Mouse (Mus musculus) cerebellum, adult 11-12 months (tissue): ENCODE measurements at regions not wholly inside any gene's neighbourhood (a gene's known extent, or its start where the extent isn't known, plus 50 kb on each side); places are given as distances from the start of the nearest gene placed in this dataset.

ENCODE experiments used
- DNase-seq: peaks from one replicate; pipeline ENCODE4 v3.0.0; 2022

DNA sequence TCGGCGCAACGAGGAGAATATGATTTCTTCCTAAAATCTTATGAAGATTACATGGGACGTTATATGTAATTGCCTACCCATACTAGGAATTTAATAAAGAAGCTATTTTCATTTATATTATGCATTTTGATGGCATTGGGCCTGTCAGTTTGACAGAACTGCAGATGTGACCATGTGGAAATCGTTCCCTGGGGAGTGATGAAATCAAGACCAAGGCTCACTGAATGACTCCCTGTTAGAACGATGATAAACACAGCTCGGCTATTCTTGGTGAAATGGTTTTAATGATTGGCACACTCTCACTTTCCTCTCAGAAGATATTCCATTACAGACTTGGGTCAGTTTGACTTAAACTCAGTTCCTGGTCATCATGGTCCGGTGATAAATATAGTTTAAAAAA is 246.4 kb downstream of the Btg1 start:
- no peak for DNase-seq

DNA sequence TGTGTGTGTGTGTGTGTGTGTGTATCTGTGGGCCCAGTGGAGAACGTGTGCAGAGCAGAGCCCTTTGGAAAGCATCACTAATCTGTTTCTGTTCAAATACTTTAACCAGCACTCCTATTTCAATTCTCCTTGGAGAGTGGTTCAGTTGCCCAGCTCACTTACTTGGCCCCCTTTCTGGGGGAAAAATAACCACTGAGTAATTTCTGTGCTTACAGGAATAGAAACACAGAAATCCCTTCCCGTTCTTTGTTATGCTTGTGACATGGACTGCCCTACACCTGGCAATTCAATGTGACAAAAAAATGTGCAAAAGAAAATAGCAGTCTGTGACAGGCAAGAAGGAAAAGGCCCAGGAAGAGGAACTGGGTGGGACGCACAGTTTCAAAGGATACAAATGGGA is 249.7 kb downstream of the Btg1 start:
- DNase-seq: no peak

DNA sequence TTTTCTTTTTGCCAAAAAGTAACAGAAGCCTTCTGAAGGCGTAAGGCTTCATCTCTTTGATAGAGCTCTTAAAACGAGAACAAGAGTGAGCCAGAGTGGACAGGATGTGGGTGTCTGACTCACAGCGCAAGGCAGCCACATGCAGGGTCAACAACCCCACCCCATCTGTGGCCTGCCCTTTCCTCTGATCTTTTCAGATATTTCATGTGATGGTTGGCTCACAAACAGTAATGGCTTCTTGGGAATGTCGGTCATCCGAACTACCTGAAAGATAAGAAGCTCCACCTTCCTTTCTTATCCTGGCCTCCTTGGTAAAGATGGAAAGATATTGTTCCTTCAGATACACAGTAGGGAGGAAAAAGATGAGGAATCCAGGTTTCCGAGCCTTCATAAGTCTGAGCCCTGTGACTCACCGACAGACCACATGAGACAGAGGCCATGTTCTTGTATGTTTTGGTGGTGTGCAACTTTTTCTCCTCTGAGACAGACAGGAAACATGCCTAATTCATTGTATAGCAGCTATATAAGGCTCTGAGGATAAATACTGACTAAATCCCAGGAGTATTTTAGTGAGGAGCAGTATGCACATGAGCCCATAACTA is 254.9 kb downstream of the Btg1 start:
- DNase-seq: no peak

DNA sequence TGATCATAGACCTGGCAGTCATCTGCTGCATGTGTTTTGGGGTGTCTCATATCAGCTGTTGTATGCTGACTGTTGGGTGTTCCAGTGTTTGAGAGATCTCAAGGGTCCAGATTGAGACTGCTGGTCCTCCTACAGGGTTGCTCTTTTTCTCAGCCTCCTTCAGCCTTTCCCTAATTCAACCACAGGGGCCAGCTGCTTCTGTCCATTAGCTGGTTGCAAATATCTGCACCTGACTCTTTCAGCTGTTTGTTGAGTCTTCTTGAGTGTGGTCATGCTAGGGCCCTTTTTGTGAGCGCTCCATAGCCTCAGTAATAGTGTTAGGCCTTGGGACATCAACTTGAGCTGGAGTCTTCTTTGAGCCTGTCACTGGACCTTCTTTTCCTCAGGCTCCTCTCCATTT is 257.8 kb downstream of the Btg1 start:
- DNase-seq: no peak

DNA sequence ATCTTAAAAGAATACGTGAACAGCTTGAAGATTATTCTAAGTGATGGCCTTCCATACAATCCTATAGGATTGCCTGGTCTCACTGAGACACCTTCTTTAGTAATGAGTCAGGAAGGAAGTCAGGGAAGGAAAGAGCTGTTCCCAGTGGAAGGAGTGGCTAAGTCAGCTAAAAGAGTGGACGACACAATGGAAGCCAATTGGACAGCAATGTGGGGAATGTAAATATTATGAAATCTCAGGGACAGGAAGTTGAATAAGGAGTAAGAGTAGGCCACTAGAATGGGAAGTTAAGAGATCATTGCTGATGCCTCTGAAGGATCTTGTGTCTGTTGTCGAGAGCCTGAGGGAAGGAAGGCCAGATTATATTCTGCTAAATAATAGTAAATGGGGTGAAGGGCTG is 258.9 kb downstream of the Btg1 start:
- DNase-seq: no peak

DNA sequence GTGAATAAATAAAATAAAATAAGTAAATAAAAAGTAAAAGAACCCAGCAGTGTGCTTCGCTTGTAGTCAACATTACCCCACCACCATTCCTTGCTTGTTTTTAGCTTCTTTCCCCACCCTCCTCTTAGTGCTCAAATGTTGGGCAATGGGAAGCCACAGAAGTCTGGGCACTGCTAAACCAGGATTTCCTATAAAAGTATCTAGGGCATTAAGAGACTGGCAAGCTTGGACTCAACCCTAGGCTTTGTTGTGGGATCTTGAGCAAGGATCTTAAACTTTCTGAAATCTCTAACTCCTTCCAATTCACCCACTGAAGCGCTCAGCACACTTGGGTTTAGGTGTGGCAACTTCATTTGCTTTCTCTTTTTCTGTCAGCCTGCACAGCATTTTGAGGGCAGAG is 262.6 kb downstream of the Btg1 start:
- DNase-seq: no peak

DNA sequence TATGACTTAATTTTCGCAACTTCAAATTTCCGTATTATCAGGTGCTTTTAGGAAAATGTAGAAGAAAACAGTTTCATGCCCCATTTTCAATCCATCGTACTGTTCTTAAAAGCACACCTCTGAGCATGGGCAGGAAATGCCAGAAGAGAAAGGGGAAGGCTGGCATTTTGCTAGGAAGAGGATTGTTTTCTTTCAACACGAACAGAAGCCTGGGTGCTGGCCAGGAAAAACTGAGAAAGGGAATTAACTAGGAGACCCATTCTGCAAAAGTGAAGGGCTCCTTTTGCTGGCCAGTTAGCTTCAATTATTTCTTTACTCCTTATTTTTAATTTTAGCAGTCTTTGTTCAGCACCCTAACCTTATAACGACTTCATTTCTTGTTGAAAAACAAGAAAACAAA is 264.0 kb downstream of the Btg1 start:
- DNase-seq: no peak

DNA sequence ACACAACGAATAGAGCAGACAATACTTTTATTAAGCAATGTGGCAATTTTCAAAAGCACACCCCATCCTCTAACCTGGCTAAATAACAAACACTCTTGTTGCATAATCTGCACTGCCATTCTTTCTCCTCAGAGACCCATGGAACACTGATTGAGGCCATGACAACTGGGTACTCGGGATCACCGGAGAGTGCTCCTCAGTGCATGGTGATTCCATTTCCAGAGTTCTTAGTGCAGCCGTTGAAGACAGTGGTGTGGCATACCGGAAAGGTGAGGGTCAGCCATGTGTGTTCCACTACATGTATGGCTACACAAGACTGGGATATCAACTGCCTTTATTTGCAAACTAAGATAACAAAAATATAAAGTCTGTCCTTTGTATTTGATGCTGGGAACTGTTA is 264.4 kb downstream of the Btg1 start:
- DNase-seq: no peak

DNA sequence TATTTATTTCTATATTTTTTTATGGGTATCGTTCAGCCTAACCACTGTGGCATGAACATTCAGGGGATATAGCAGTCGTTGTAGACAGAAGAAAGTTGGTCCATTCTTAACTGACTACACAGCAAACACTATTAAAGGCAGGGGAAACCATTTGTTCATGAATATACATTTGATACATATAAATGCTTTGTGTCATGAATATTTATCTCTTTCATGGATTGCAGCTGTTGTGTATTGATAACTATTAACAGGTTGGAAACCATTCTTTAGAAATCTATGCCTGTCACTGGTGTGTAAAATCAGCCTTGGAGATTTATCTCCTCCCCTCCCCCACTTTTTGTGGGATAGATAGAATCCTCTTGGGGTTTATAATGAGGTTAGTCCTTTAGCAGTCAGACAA is 264.9 kb downstream of the Btg1 start:
- DNase-seq: no peak

DNA sequence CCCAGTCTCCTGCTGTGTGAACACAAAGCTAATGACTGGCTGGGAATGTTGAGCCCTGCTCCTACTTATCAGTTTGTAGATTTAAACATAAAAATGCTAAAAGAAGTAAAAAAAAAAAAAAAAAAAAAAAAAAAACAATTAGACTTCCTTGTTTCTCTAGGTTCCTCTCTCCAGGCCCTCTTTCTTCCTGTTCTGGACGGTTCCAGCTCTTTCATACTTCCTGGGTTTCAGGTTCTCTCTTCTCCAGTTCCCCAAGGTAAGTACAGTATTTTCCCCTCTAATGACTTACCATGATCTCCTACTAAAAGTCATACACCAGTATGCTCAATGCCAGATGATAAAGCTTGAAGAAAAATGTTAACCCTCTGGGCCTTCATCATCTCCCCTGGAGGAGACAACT is 284.3 kb downstream of the Btg1 start:
- no peak for DNase-seq

DNA sequence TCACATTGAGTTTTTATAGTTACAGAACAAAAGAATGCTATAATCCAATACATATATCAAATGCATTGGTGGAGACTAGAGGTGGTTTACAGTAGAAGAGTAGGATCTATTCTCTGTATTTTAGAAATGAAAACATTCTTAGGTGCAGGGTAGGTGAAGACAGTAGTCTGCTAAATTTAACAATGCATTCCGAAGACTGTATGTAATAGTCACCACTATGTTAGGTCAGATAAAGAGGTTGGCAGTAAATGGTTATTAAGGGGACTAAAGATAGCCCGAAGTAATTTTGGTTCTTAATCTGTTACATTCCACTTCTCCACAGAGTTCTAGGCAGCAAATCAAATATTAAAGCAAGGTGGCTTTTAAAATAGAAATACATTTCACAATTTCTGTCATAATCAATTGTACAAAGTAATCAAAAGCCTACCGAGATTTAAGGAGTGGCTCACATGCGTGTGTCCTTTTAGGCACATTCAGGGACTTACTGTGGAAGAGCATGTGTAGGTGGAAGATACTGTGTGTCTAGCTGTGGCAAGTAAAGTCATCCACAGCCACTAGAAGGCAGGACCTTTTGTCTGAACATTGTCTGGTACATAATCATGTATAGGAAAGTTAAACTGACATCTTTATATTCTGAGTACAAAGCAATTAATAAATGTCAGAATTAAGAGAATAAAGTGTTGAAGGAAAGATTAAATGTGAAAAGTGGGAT is 288.4 kb downstream of the Btg1 start:
- DNase-seq: no peak

DNA sequence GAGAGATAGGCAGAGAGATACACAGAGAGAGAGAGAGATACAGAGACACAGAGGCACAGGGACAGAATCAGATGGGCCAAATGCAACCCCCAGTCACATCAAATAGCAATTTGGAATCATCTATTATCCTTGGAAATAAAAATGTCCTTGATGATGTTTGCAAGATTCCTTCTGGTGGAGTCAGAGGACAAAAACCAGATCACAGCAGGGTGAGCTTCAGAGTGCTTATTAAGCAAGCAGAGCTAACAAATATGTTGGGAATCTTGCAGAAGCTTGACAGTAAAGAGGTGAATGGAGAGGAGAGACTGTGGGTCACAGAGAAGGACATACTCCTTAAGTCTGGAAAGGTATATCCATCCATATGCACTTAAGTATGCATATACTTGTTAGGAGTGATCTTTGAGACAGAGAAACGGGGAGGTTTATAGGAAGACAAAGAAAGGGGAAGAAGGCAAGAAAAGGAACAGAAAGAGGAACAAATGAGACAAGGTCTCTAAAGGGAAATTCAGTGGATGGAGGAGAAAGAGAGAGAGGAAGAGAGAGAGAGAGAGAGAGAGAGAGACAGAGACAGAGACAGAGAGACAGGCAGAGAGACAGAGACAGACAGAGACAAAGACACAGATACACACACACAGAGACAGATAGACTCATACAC is 293.0 kb downstream of the Btg1 start:
- DNase-seq: no peak

DNA sequence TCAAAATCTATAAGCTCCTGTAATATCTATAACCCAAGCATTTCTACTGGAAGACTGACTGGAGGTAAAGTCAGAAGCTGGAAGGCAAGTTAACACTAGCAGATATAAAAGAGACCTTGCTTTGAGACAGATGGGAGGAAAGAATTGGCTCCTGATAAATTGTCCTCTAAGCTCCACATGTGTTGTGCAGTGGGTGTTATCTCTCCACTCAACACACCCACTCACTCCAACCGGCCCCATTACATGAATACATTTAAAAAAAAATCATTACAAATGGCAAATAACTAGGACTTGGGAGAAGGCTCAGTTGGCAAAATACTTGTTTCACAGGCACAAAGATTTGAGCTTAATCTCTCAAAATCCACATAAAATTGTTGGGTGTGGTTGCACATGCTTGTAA is 304.4 kb downstream of the Btg1 start:
- DNase-seq: no peak

DNA sequence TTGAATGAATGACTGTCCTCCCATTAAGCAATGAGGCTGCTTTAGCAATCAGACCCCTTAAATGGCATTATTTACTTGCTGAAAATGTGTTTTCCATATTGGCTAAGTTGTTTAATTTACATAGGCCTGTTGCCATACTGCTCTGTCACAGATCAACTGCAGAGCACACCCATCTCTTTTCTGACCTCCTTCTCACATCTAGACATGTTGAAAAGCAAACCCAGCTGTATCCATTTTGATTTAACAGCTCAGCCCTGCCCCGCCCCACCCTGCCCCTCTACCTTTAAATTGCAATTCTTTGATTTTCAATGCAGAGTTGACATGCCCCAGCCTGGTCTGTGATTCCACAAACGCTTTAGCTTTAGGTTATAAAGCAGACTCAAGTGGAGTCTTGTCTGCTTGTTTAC is 307.5 kb downstream of the Btg1 start:
- DNase-seq: no peak

DNA sequence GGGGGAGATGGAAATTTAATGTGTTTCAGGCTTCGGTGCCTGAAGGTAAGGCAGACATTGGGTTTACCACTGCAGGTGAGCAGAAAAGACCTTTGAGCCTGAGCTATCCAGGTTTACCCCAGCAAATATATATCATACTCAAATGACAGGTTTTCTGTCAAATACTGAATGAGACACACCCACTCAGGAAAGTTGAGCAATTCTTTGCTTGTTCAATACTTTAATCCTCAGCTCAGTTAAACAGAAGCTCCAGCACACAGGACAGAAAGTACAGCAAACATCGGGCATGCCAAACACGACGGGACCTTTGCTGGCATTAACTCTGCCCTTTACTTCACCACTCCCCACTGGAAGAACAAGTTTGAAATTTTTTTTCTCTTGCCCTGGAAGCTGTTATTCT is 307.9 kb downstream of the Btg1 start:
- DNase-seq: no peak

DNA sequence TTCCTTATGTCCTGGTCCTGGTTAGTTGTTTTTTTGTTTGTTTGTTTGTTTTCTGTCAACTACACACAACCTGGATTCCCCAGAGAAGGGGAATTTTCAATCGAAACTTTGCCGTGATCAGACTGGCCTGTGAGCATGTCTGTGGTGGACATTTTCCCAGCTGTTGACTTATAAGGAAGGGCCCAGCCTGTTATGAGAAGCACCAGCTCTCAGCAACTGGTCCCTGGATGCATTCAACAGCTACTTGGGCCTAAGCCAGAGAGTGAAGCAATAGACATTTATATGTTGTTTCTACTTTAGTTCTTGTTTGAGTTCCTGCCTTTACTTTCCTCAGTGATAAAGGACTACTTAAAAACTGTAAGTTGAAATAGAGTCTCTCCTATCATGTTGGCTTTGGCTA is 309.0 kb downstream of the Btg1 start:
- no peak for DNase-seq

DNA sequence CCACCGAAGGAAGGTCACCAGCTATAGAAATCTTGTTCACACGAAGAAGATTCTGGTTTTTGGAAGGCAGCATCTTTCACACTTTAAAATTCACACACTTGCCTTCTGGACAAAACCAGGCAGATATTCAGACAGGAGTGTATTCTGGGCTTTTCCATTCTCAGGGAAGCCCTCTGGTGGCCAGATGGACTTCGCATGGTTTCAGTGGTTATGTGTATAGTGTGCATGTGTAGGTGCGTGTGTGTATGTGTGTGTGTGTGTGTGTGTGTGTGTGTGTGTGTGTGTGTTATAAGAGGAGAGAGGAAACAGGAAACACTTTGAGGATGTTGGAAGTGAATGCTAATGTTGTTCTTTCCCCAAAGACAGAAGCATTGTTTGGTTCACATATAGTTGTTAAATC is 317.9 kb downstream of the Btg1 start:
- peak; percentile 60 for DNase-seq

DNA sequence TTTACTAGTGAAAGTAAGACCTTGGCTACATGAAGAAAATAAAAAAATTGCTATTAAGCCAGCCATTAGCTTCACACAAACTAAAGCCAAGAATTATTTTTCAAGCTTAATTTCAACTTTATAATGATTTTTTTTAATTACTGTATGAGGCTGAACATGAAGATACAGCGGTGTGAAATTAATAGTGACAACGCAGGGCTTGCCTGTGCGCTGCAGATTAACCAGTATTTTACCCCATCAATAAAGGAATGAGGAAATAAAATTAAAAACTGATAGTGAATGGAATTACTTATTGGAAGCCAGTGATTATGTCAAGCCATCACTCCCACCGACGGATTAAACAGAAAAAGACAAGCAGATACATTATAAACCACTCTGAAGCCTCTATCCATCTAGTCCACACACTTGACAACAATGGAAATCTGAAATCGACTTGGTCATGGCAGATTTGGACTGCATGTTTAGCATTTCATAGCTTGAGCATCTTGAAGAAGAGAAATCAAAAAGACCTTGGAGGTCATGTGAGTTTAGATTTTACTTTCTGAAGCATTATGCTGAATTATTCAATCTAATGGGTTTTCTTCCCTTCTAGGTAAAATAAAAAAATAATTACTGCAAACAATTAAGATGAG is 324.2 kb downstream of the Btg1 start:
- DNase-seq: no peak

DNA sequence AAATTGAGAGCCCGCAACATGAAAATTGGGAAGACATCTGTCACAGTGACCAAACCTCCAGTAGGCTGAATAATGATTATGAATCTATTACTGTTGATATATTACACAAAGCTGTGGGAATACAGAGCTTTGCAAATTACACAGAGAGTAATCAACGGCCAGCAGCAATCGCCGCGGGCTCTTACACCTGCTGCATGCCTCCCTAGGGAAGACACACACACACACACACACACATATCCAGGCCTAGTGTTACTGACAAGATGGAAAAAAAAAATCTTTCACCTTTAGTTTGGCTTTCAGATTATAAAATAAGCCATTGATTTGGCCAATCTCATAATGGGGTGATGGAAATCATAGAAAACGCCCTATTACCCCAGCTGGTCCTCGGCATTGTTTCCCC is 327.4 kb downstream of the Btg1 start:
- DNase-seq: no peak

DNA sequence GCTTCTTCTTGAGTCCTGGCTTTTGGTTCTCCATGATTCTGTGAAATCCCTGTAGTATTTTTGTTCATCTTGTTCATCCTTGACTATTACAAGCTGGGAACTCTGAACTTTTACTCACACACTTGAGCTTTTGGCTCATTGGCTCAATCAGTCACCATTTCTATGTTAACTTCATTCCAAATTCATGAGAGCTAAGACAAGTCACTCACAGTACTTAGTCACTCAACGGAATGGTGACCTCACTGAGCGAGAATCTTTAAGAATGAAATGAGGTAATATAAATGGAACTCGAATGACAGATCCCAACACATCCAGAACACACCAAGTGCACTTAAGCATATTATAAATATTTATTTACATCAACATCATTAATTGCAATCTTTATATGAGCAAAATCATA is 331.2 kb downstream of the Btg1 start:
- no peak for DNase-seq

DNA sequence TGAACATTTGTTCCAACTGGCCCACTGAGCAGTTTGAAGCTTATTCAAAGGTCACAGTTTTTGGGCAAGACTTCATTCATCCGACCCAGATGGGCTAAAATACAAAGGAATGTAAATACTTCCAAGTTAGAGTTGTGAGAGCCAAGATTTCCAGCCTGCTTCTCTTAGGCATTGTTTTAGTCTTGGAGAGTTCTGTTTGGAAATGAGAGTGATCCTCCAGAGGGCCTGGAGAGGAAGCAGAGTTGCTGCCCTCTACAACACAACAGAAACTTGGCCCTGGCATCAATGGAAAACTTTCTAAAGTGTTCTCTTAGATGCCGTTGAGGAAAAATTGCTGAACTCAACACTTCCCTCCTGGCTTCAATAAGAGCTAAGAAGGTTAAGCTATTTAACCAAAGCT is 332.1 kb downstream of the Btg1 start:
- DNase-seq: no peak

DNA sequence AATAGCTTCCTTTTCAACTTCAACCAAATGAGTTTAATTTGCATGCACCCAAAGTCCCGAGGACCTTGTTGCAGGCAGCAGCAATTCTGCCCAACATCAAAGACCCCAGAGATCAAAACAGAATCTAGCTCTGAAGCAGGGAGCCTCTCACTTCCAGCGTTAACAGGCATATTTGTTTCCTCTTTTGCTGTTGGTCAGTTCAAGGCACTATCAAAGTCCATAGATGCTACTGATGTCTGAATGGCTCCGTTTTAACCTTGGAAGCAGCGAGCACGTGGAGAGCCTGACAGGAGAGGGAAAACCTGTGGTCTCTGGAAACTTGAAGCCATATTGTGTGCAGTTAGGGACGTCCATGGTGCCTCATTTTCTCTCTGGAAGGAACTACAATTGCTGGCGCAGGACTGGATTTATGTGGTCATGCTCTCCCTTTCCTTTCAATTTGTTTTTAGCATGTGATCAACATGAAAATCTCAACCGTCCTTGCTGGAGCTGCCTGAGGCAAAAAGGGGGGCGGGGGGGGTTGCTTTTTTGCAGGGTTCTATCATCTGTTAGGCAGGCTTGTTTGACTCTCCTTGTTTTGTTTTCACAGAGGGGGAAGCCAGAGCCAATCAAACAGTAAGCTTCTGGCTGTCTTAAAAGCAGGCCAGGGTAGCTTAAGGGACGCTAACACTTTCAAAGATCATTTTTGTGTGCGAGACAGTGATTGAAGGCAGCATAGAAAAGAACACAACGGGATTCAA is 338.4 kb downstream of the Btg1 start:
- no peak for DNase-seq

DNA sequence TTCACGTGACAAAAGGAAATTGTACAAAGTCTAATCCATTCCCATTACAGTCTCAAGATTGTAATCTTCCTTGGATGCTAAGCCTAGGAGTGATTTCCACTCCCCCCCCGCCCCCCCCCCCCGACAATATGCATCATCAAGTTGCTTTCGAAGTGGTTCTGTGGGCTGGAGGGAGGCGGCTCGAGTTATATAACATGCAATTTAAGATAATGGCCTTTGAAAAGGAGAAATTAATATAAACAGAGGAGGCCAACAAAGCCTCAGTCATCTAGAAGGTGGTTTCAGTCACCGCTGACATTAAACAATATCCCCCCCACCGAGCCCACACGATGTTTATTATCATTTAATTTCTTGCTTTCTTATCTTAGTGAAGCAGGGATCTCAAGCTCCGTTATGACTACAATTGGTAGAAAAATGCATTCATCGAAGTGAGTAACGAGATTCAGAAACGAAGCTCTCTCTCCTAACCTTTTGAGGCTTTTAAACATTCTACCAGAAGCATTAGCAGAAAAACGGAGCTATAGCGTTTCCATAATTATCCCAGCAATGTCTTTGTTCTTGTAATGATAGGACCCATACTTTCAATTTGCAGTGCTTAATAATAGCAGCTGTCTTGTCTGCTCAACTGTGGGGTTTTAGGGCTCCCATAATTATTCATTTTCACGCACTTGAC is 339.1 kb downstream of the Btg1 start:
- DNase-seq: peak; percentile 25
